Mouse (Mus musculus): ENCODE results near the gene Rnase1. TPM values are rescaled to one million over a fixed set of nuclear protein-coding genes. Genes with fewer than 3 reads are reported as not detected.

Gene Rnase1
- polyA plus RNA-seq, 1 experiment from 2014 or later: 0.70 TPM

GRCm38 (mm10) chr14:51113916-51114560 is 32.5 kb downstream of the Rnase1 start, which contains the start of gene Eddm3b:
Gene Eddm3b, plus strand, starts transcription at chr14:51114426.
- no peak within 1 kb of the TSS for H3K27ac ChIP-seq (ENCODE audit: low read length)
- H3K4me2 ChIP-seq (replicated peaks; ENCODE audit: low read depth, low read length): no peak within 1 kb of the TSS
- DNase-seq (ENCODE audit: low spot score): no peak

DNA sequence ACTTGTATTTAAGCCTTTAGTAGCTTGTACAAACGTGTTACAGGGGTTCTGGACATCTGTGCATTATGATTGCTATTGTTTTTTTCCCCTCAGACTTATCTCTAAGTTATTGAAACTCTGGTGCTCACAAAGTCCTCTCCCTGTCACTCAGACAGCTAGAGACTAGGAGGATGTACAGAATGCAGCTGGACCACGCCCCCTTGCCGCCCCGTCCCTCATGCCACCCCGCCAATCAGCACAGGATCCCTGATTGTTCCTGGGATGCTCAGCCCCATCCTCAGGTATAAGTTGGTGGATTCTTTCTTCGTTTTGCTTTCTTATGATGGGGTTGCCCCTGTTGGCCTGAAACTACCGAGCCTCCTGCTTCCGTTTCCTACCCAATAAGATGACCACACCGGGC is 33.1 kb downstream of the Rnase1 start:
- H3K4me3 ChIP-seq (ENCODE audit: low read depth, low read length): no peak overlapping the region
- no peak for ATAC-seq
- 46% methylated on average over 9 of the region's 9 CpGs for WGBS

More at GRCm38 (mm10) chr14:51113916-51114560, 32.5 kb downstream of the Rnase1 start, which contains the start of gene Eddm3b:
- Histone ChIP-seq H3K27me3 (replicated peaks; ENCODE audit: insufficient read depth, low read length) (no peaks in the 10 kb centered on the region), H3K36me3 (ENCODE audit: insufficient read depth, low read length) (no peaks in the 10 kb centered on the region), H3K9me3 (ENCODE audit: low read length) (no peaks in the 10 kb centered on the region), H3K4me3 (ENCODE audit: low read depth, low read length) (no peak within 1 kb of the TSS), H3K4me1 (ENCODE audit: insufficient read depth, low read depth, low read length) (no peaks in the 10 kb centered on the region), H3K9ac (replicated peaks; ENCODE audit: low read depth) (no peak within 1 kb of the TSS)
- ATAC-seq: no peak
- TF ChIP-seq EP300 (IDR thresholded peaks at IDR 0.05) (no peak), CTCF (IDR thresholded peaks at IDR 0.05) (no peak)
- 39% methylated on average over 10 of the region's 12 CpGs for WGBS

GRCm38 (mm10) chr14:51111966-51112365 is 34.6 kb downstream of the Rnase1 start:
- no peak for ATAC-seq
- Histone ChIP-seq H3K36me3 (ENCODE audit: insufficient read depth, low read length) (no peaks in the 10 kb centered on the region), H3K9me3 (ENCODE audit: low read length) (no peaks in the 10 kb centered on the region), H3K9ac (replicated peaks; ENCODE audit: low read depth) (no peak overlapping the region), H3K4me2 (replicated peaks; ENCODE audit: low read depth, low read length) (no peak overlapping the region), H3K27me3 (replicated peaks; ENCODE audit: insufficient read depth, low read length) (no peaks in the 10 kb centered on the region), H3K27ac (ENCODE audit: low read length) (no peak overlapping the region), H3K4me3 (ENCODE audit: low read depth, low read length) (no peak overlapping the region), H3K4me1 (ENCODE audit: insufficient read depth, low read depth, low read length) (no peaks in the 10 kb centered on the region)
- TF ChIP-seq EP300 (IDR thresholded peaks at IDR 0.05) (no peak), CTCF (IDR thresholded peaks at IDR 0.05) (no peak)
- 62% methylated on average over 3 of the region's 3 CpGs for WGBS
- DNase-seq (ENCODE audit: low spot score): no peak

More for the DNA sequence above, 33.1 kb downstream of the Rnase1 start:
- no peaks in the 10 kb centered on the region for H3K36me3 ChIP-seq (ENCODE audit: insufficient read depth, low read length)
- no peak overlapping the region for H3K4me2 ChIP-seq (replicated peaks; ENCODE audit: low read depth, low read length)
- no peak for DNase-seq (ENCODE audit: low spot score)
- H3K9me3 ChIP-seq (ENCODE audit: low read length): no peaks in the 10 kb centered on the region
- no peaks in the 10 kb centered on the region for H3K4me1 ChIP-seq (ENCODE audit: insufficient read depth, low read depth, low read length)
- no peak overlapping the region for H3K9ac ChIP-seq (replicated peaks; ENCODE audit: low read depth)
- no peak for TF ChIP-seq CTCF (IDR thresholded peaks at IDR 0.05)
- TF ChIP-seq EP300 (IDR thresholded peaks at IDR 0.05): no peak
- no peak overlapping the region for H3K27ac ChIP-seq (ENCODE audit: low read length)
- no peaks in the 10 kb centered on the region for H3K27me3 ChIP-seq (replicated peaks; ENCODE audit: insufficient read depth, low read length)

DNA sequence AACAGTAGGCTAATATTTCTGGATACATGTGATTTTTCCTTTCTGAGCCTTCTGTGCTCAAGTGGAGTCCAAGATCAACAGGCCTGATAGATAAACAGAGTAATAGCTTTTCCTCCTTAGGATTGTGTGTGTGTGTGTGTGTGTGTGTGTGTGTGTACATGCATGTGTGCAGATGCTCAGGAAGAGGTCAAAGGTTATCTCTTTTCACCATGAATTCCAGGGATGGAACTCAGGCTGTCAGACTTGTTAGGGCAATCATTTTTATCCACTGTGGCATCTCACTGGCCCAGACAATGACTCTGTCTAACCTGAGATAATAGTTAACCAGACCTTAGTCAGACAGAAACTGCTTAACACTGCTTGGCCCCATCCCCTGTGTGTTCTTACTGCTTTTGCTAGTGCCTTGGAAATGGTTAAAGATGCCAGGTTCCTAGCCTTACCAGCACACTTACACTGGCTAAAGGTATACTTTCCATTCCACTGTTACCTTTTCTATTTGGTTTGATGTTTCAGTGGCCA is 40.1 kb downstream of the Rnase1 start:
- DNase-seq (ENCODE audit: low spot score): no peak
- Histone ChIP-seq H3K4me2 (replicated peaks; ENCODE audit: low read depth, low read length) (no peak overlapping the region), H3K4me1 (ENCODE audit: insufficient read depth, low read depth, low read length) (no peaks in the 10 kb centered on the region), H3K27me3 (replicated peaks; ENCODE audit: insufficient read depth, low read length) (no peaks in the 10 kb centered on the region), H3K4me3 (ENCODE audit: low read depth, low read length) (no peak overlapping the region), H3K27ac (ENCODE audit: low read length) (no peak overlapping the region), H3K36me3 (ENCODE audit: insufficient read depth, low read length) (no peaks in the 10 kb centered on the region), H3K9me3 (ENCODE audit: low read length) (no peaks in the 10 kb centered on the region), H3K9ac (replicated peaks; ENCODE audit: low read depth) (no peak overlapping the region)
- TF ChIP-seq CTCF (IDR thresholded peaks at IDR 0.05) (no peak), EP300 (IDR thresholded peaks at IDR 0.05) (no peak)
- no peak for ATAC-seq

DNA sequence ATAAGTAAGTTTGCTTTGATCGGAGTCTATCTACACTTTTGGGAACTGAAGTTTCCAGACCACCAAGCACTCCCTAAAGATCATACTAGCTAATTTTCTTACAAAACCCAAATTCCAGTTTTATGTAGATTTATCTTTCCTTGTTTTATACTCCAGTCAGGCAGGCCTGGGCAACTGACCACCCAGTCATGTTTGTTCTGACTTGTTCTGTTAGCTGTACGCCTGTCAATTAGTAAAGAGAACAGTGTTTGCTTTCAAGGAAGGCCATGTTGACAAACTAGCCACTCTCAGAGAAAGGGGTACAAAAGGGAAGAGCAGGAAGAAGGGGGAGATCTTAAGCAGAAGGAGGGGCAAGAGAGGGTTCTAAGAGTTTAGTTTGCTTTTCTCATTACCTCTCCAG is 42.2 kb downstream of the Rnase1 start:
- Histone ChIP-seq H3K4me3 (ENCODE audit: low read depth, low read length) (no peak overlapping the region), H3K4me1 (ENCODE audit: insufficient read depth, low read depth, low read length) (no peaks in the 10 kb centered on the region), H3K9ac (replicated peaks; ENCODE audit: low read depth) (no peak overlapping the region), H3K27me3 (replicated peaks; ENCODE audit: insufficient read depth, low read length) (no peaks in the 10 kb centered on the region), H3K4me2 (replicated peaks; ENCODE audit: low read depth, low read length) (no peak overlapping the region), H3K36me3 (ENCODE audit: insufficient read depth, low read length) (no peaks in the 10 kb centered on the region), H3K27ac (ENCODE audit: low read length) (no peak overlapping the region), H3K9me3 (ENCODE audit: low read length) (no peaks in the 10 kb centered on the region)
- TF ChIP-seq CTCF (IDR thresholded peaks at IDR 0.05): no peak
- no peak for TF ChIP-seq EP300 (IDR thresholded peaks at IDR 0.05)
- no peak for DNase-seq (ENCODE audit: low spot score)
- 64% methylated on average over 2 of the region's 2 CpGs for WGBS
- no peak for ATAC-seq

DNA sequence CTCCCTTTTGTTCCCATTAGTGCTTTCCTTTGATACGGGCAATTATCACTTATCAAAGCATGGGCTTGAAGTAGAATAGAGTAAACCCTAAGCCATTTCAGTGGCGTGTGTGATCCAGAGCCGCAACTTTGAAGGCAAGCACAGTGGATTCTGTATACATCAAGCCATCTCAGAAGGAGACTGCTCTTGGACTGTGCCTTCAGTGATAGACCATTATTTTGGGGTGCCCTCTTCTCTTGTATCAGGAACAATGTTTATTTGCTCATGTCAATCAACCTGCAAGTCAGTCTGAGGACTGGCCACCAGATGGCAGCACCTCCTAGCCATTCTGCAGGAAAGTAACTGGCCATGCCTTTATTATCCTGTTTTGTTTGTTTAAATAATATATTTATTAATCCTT is 43.4 kb downstream of the Rnase1 start:
- Histone ChIP-seq H3K9ac (replicated peaks; ENCODE audit: low read depth) (no peak overlapping the region), H3K27me3 (replicated peaks; ENCODE audit: insufficient read depth, low read length) (no peaks in the 10 kb centered on the region), H3K36me3 (ENCODE audit: insufficient read depth, low read length) (no peaks in the 10 kb centered on the region), H3K27ac (ENCODE audit: low read length) (no peak overlapping the region), H3K4me3 (ENCODE audit: low read depth, low read length) (no peak overlapping the region), H3K4me2 (replicated peaks; ENCODE audit: low read depth, low read length) (no peak overlapping the region), H3K9me3 (ENCODE audit: low read length) (no peaks in the 10 kb centered on the region), H3K4me1 (ENCODE audit: insufficient read depth, low read depth, low read length) (no peaks in the 10 kb centered on the region)
- ATAC-seq: no peak
- WGBS: 48% methylated on average over 3 of the region's 3 CpGs
- peak; percentile 59 for DNase-seq (ENCODE audit: low spot score)
- TF ChIP-seq EP300 (IDR thresholded peaks at IDR 0.05) (no peak), CTCF (IDR thresholded peaks at IDR 0.05) (peak; percentile 83)

Measured in lung, postnatal 0 days (tissue).